Mouse (Mus musculus): ENCODE measurements at regions not wholly inside any gene's neighbourhood (a gene's known extent, or its start where the extent isn't known, plus 50 kb on each side); places are given as distances from the start of the nearest gene placed in this dataset.

GRCm38 (mm10) chr3:117051431-117051830, 82.6 kb upstream of the Palmd start:
- Histone ChIP-seq H3K4me3 (ENCODE audit: low read length) (no peak overlapping the region), H3K36me3 (ENCODE audit: control insufficient read depth, insufficient read depth, low read length) (no peaks in the 10 kb centered on the region), H3K9ac (ENCODE audit: low read depth, low read length) (no peak overlapping the region), H3K27ac (ENCODE audit: low read length) (no peak overlapping the region), H3K4me2 (ENCODE audit: low read depth, low read length) (no peak overlapping the region), H3K9me3 (ENCODE audit: control insufficient read depth, low read length) (no peaks in the 10 kb centered on the region), H3K4me1 (ENCODE audit: control insufficient read depth, insufficient read depth, low read length) (no peaks in the 10 kb centered on the region), H3K27me3 (replicated peaks; ENCODE audit: control insufficient read depth, insufficient read depth, low read length) (no peaks in the 10 kb centered on the region)
- 73% methylated on average over 3 of the region's 3 CpGs for WGBS
- no peak for ATAC-seq

DNA sequence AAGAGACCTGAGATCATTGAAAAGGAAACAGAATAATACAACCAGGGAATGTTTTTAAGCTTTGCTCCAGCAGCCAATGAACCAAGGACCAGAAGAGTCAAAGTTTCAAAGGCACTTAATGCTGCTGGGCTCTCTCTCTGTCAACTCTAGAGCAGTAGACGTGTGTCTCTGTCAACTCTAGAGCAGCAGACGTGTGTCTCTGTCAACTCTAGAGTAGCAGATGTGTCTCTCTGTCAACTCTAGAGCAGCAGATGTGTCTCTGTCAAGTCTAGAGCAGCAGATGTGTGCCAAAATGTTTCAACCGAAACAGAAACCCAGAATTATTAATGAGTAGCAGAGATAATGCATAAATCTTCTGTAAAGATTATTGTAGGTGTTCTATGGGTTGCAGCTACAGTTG, 82.1 kb upstream of the Palmd start:
- ATAC-seq, result no peak
- no peaks in the 10 kb centered on the region for H3K4me1 ChIP-seq (ENCODE audit: control insufficient read depth, insufficient read depth, low read length)
- no peak overlapping the region for H3K4me3 ChIP-seq (ENCODE audit: low read length)
- no peaks in the 10 kb centered on the region for H3K9me3 ChIP-seq (ENCODE audit: control insufficient read depth, low read length)
- WGBS, result 62% methylated on average over 3 of the region's 3 CpGs
- no peak overlapping the region for H3K4me2 ChIP-seq (ENCODE audit: low read depth, low read length)
- H3K36me3 ChIP-seq (ENCODE audit: control insufficient read depth, insufficient read depth, low read length), result no peaks in the 10 kb centered on the region
- H3K9ac ChIP-seq (ENCODE audit: low read depth, low read length), result no peak overlapping the region
- H3K27ac ChIP-seq (ENCODE audit: low read length), result no peak overlapping the region
- H3K27me3 ChIP-seq (replicated peaks; ENCODE audit: control insufficient read depth, insufficient read depth, low read length), result no peaks in the 10 kb centered on the region

DNA sequence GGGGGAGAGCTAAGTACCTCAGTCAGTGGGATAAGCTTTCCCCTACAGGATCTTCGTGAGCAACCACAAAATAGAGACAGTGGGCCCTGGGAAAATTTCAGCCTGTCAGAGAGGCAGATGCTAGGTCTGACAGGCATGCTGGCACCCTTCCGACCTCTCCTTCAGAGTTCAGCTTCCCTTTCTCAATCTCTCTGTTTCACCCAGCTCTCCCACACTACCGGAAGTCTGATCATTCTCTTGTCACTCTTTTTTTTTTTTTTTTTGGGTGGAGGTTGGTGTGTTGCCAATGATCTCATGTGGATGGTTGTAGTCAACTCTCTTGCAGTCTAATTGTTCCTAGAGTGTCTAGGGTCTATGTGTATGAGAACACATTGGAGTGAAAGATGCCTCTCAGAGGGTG, 80.6 kb upstream of the Palmd start:
- H3K4me2 ChIP-seq (ENCODE audit: low read depth, low read length), result no peak overlapping the region
- whole genome bisulfite sequencing, result 68% methylated on average over 3 of the region's 3 CpGs
- H3K9me3 ChIP-seq (ENCODE audit: control insufficient read depth, low read length), result no peaks in the 10 kb centered on the region
- no peaks in the 10 kb centered on the region for H3K27me3 ChIP-seq (replicated peaks; ENCODE audit: control insufficient read depth, insufficient read depth, low read length)
- no peak for ATAC-seq
- H3K27ac ChIP-seq (ENCODE audit: low read length), result no peak overlapping the region
- no peak overlapping the region for H3K9ac ChIP-seq (ENCODE audit: low read depth, low read length)
- H3K4me3 ChIP-seq (ENCODE audit: low read length), result no peak overlapping the region
- H3K4me1 ChIP-seq (ENCODE audit: control insufficient read depth, insufficient read depth, low read length), result no peaks in the 10 kb centered on the region
- H3K36me3 ChIP-seq (ENCODE audit: control insufficient read depth, insufficient read depth, low read length), result no peaks in the 10 kb centered on the region

DNA sequence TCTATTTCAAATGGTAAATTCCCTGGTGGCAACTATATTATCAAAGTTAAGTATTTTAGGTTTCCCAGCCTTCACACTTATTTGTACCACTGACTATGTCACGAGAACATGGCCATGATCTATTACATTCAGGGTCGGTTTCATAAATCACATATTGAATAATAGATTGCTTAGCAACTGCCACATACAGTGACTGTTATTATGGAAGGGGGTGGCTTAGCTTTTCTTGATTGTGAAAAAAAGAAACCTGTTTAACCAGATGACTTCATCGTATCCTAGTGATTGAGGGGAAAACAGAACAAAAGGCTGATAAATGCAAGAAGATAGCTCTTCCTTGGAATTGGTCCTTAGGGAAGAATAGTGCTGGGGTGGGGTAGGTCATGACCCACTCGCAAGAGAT, 76.0 kb upstream of the Palmd start:
- H3K9me3 ChIP-seq (ENCODE audit: control insufficient read depth, low read length), result no peaks in the 10 kb centered on the region
- no peaks in the 10 kb centered on the region for H3K36me3 ChIP-seq (ENCODE audit: control insufficient read depth, insufficient read depth, low read length)
- no peaks in the 10 kb centered on the region for H3K27me3 ChIP-seq (replicated peaks; ENCODE audit: control insufficient read depth, insufficient read depth, low read length)
- no peak overlapping the region for H3K27ac ChIP-seq (ENCODE audit: low read length)
- no peak overlapping the region for H3K4me2 ChIP-seq (ENCODE audit: low read depth, low read length)
- no peak for ATAC-seq
- H3K4me3 ChIP-seq (ENCODE audit: low read length), result no peak overlapping the region
- no peaks in the 10 kb centered on the region for H3K4me1 ChIP-seq (ENCODE audit: control insufficient read depth, insufficient read depth, low read length)
- WGBS, result 66% methylated on average over 4 of the region's 4 CpGs
- H3K9ac ChIP-seq (ENCODE audit: low read depth, low read length), result no peak overlapping the region

- Histone ChIP-seq H3K27ac (ENCODE audit: low read length) (no peak overlapping the region), H3K27me3 (replicated peaks; ENCODE audit: control insufficient read depth, insufficient read depth, low read length) (no peaks in the 10 kb centered on the region), H3K4me2 (ENCODE audit: low read depth, low read length) (no peak overlapping the region), H3K4me1 (ENCODE audit: control insufficient read depth, insufficient read depth, low read length) (no peaks in the 10 kb centered on the region), H3K9ac (ENCODE audit: low read depth, low read length) (no peak overlapping the region), H3K9me3 (ENCODE audit: control insufficient read depth, low read length) (no peaks in the 10 kb centered on the region), H3K36me3 (ENCODE audit: control insufficient read depth, insufficient read depth, low read length) (no peaks in the 10 kb centered on the region), H3K4me3 (ENCODE audit: low read length) (no peak overlapping the region)
- ATAC-seq, result no peak
- 70% methylated on average over 2 of the region's 2 CpGs for WGBS
Measured at GRCm38 (mm10) chr3:117044304-117044703, 75.5 kb upstream of the Palmd start.

DNA sequence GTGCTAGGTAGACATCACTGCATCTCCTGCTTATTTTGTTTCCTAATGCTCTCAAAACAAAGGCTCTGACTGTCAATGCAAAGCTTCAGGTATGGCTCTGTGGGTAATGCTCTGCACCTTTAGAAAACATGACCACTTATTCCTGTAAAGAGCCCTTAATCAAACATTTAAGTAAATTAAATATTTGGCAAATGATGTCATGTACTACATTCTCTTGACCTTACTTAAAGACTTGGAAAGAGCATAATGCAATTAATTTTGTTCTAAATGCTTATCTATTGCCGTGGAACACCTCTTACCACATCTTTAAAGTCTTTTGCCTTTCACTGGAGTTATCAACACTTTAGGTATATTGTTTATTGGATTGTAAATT, 70.1 kb upstream of the Palmd start:
- Histone ChIP-seq H3K4me1 (ENCODE audit: control insufficient read depth, insufficient read depth, low read length) (no peaks in the 10 kb centered on the region), H3K9ac (ENCODE audit: low read depth, low read length) (no peak overlapping the region), H3K9me3 (ENCODE audit: control insufficient read depth, low read length) (no peaks in the 10 kb centered on the region), H3K4me3 (ENCODE audit: low read length) (no peak overlapping the region), H3K27ac (ENCODE audit: low read length) (no peak overlapping the region), H3K36me3 (ENCODE audit: control insufficient read depth, insufficient read depth, low read length) (no peaks in the 10 kb centered on the region), H3K27me3 (replicated peaks; ENCODE audit: control insufficient read depth, insufficient read depth, low read length) (no peaks in the 10 kb centered on the region), H3K4me2 (ENCODE audit: low read depth, low read length) (no peak overlapping the region)
- ATAC-seq, result no peak
- 38% methylated on average over 1 of the region's 1 CpGs for WGBS

- no peak overlapping the region for H3K9ac ChIP-seq (ENCODE audit: low read depth, low read length)
- 58% methylated on average over 4 of the region's 4 CpGs for WGBS
- H3K27ac ChIP-seq (ENCODE audit: low read length), result no peak overlapping the region
- no peak overlapping the region for H3K4me2 ChIP-seq (ENCODE audit: low read depth, low read length)
- no peaks in the 10 kb centered on the region for H3K4me1 ChIP-seq (ENCODE audit: control insufficient read depth, insufficient read depth, low read length)
- no peak overlapping the region for H3K4me3 ChIP-seq (ENCODE audit: low read length)
- no peaks in the 10 kb centered on the region for H3K27me3 ChIP-seq (replicated peaks; ENCODE audit: control insufficient read depth, insufficient read depth, low read length)
- H3K36me3 ChIP-seq (ENCODE audit: control insufficient read depth, insufficient read depth, low read length), result no peaks in the 10 kb centered on the region
- no peak for ATAC-seq
- no peaks in the 10 kb centered on the region for H3K9me3 ChIP-seq (ENCODE audit: control insufficient read depth, low read length)
Measured at GRCm38 (mm10) chr3:117038280-117038927, 69.6 kb upstream of the Palmd start.

All from intestine, embryonic 16.5 days (tissue).